Mouse (Mus musculus) myocyte (in vitro differentiated cells): ENCODE data around the gene Dnajc28. TPM values are rescaled to one million over a fixed set of nuclear protein-coding genes. Genes with fewer than 3 reads are reported as not detected.

Experiments
- H3K27me3 ChIP-seq: one replicate; pipeline ENCODE4 v1.6.1; 2011; ENCODE audit not compliant: control insufficient read depth, insufficient read depth, insufficient read length
- H3K36me3 ChIP-seq: one replicate; pipeline ENCODE4 v1.6.1; 2011; ENCODE audit not compliant: control insufficient read depth, insufficient read depth
- H3K4me2 ChIP-seq: one replicate; pipeline ENCODE4 v1.6.1; 2011; ENCODE audit warnings: low read depth, control low read depth
- H3K4me3 ChIP-seq: one replicate; pipeline ENCODE4 v1.5.1; 2011; ENCODE audit warnings: mild to moderate bottlenecking, control low read depth, moderate library complexity
- H3K79me2 ChIP-seq: one replicate; pipeline ENCODE4 v1.6.1; 2011; ENCODE audit not compliant: control insufficient read depth, insufficient read depth
- H3ac ChIP-seq: one replicate; pipeline ENCODE4 v1.6.1; 2011; ENCODE audit not compliant: control insufficient read depth, insufficient read length
- CEBPB ChIP-seq: IDR thresholded peaks from 2 replicates; pipeline ENCODE4 v1.6.1; 2011; ENCODE audit warnings: mild to moderate bottlenecking, moderate library complexity; ENCODE audit not compliant: poor library complexity, insufficient read depth, severe bottlenecking
- E2F4 ChIP-seq: IDR thresholded peaks from one replicate; pipeline ENCODE4 v1.6.1; 2011; ENCODE audit warnings: mild to moderate bottlenecking, control low read depth, moderate library complexity; ENCODE audit not compliant: insufficient read depth
- MAX ChIP-seq: IDR thresholded peaks from one replicate; pipeline ENCODE4 v1.6.1; 2011; ENCODE audit warnings: low read depth, mild to moderate bottlenecking, control low read depth
- MYOD1 ChIP-seq, 3 experiments: IDR thresholded peaks; one replicate each; pipeline ENCODE4 v1.6.1; 2011; ENCODE audit warnings: control low read depth in 2 of 3, low read depth in 2 of 3, mild to moderate bottlenecking in 2 of 3, moderate library complexity in 1 of 3; ENCODE audit not compliant: insufficient read length in 2 of 3, control insufficient read depth in 1 of 3
- MYOG ChIP-seq, 3 experiments: IDR thresholded peaks; one replicate each; pipeline ENCODE4 v1.6.1; 2011; ENCODE audit warnings: control low read depth in 2 of 3, low read depth in 2 of 3, mild to moderate bottlenecking in 2 of 3; ENCODE audit not compliant: insufficient read length in 2 of 3, control insufficient read depth in 1 of 3, insufficient read depth in 1 of 3
- POLR2A ChIP-seq: IDR thresholded peaks from one replicate; pipeline ENCODE4 v1.6.1; 2011; ENCODE audit warnings: low read depth, mild to moderate bottlenecking, control low read depth, moderate library complexity; ENCODE audit not compliant: insufficient read length
- POLR2AphosphoS2 ChIP-seq: IDR thresholded peaks from one replicate; pipeline ENCODE4 v1.6.1; 2011; ENCODE audit warnings: low read depth, control low read depth; ENCODE audit not compliant: insufficient read length
- REST ChIP-seq: IDR thresholded peaks from one replicate; pipeline ENCODE4 v1.6.1; 2011; ENCODE audit warnings: mild to moderate bottlenecking, control low read depth, moderate library complexity; ENCODE audit not compliant: insufficient read depth, insufficient read length
- SRF ChIP-seq: IDR thresholded peaks from one replicate; pipeline ENCODE4 v1.6.1; 2011; ENCODE audit warnings: low read depth; ENCODE audit not compliant: control insufficient read depth, insufficient read length
- TCF12 ChIP-seq: IDR thresholded peaks from one replicate; pipeline ENCODE4 v1.6.1; 2011; ENCODE audit warnings: mild to moderate bottlenecking, control low read depth; ENCODE audit not compliant: poor library complexity, insufficient read depth, severe bottlenecking
- TCF3 ChIP-seq: IDR thresholded peaks from one replicate; pipeline ENCODE4 v1.6.1; 2011; ENCODE audit warnings: low read depth, control low read depth; ENCODE audit not compliant: insufficient read length
- USF1 ChIP-seq: IDR thresholded peaks from one replicate; pipeline ENCODE4 v1.6.1; 2011; ENCODE audit warnings: low read depth, mild to moderate bottlenecking, control low read depth, moderate library complexity
- polyA plus RNA-seq: library from polyadenylated mRNA; unstranded; fragments of >200 nt; fragmentation: generic; extraction: Trizol; gene quantifications from one replicate; pipeline ENCODE4 v1.2.1, GENCODE M21; 2012; ENCODE audit warnings: missing spikeins

The Dnajc28 gene
- polyA plus RNA-seq, 1 experiment, result 0.80 TPM

DNA sequence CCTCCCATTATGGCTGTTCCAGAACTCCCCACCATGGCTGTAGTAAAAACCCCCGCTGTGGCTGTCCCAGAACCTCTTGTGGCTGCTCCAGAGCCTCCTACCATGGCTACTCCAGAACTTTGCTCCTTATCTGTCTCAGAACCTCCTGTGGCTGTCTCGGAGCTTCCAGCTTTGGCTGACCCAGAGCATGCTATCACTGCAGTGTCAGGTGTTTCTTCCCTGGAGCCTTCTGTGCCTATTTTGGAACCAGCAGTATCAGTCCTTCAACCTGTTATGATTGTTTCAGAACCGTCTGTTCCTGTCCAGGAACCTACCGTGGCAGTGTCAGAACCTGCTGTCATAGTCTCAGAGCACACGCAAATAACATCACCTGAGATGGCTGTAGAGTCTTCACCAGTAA is 39.6 kb upstream of the Dnajc28 start:
- peaks cover 89% of the 10 kb centered on the region for H3K79me2 ChIP-seq
- H3K4me3 ChIP-seq, result no peak overlapping the region
- peaks cover 85% of the 10 kb centered on the region for H3K36me3 ChIP-seq
- no peak overlapping the region for H3K4me2 ChIP-seq
- H3ac ChIP-seq, result no peak overlapping the region
- H3K27me3 ChIP-seq, result no peaks in the 10 kb centered on the region
- TF ChIP-seq SRF (no peak), TCF12 (no peak), USF1 (no peak), MYOD1 (IDR thresholded peaks at IDR 0.05; ENCODE audit: control insufficient read depth in 1 of 3, insufficient read length in 2 of 3, low read depth in 2 of 3) (no peak), E2F4 (no peak), CEBPB (no peak), TCF3 (no peak), MAX (no peak), REST (no peak), POLR2AphosphoS2 (no peak), MYOG (IDR thresholded peaks at IDR 0.05; ENCODE audit: control insufficient read depth in 1 of 3, insufficient read depth in 1 of 3, insufficient read length in 2 of 3, low read depth in 2 of 3) (no peak)

DNA sequence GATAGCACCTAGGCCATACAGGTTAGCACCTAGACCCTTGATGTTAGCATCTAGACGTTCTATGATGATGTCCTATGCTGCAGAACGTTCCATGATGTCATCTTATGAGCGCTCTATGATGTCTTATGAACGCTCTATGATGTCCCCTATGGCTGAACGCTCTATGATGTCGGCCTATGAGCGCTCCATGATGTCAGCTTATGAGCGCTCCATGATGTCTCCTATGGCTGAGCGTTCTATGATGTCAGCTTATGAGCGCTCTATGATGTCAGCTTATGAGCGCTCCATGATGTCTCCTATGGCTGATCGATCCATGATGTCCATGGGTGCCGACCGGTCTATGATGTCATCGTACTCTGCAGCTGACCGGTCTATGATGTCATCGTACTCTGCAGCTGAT is 38.5 kb upstream of the Dnajc28 start:
- Histone ChIP-seq H3K27me3 (no peaks in the 10 kb centered on the region), H3K79me2 (peaks cover 96% of the 10 kb centered on the region), H3ac (no peak overlapping the region), H3K4me3 (no peak overlapping the region), H3K36me3 (peaks cover 81% of the 10 kb centered on the region), H3K4me2 (no peak overlapping the region)
- TF ChIP-seq POLR2AphosphoS2, result peak; percentile 30
- TF ChIP-seq MAX, result no peak

DNA sequence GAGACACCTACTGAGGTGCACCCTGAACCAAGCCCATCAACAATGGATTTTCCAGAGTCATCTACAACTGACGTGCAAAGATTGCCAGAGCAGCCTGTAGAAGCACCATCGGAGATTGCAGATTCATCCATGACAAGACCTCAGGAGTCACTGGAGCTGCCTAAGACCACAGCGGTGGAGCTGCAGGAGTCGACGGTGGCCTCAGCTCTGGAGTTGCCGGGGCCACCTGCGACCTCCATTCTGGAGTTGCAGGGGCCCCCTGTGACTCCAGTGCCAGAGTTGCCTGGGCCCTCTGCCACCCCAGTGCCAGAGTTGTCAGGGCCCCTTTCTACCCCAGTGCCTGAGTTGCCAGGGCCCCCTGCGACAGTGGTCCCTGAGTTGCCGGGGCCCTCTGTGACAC is 36.5 kb upstream of the Dnajc28 start:
- no peak overlapping the region for H3K4me3 ChIP-seq
- TF ChIP-seq USF1, result no peak
- TF ChIP-seq SRF, result no peak
- no peak for TF ChIP-seq MYOD1 (IDR thresholded peaks at IDR 0.05; ENCODE audit: control insufficient read depth in 1 of 3, insufficient read length in 2 of 3, low read depth in 2 of 3)
- TF ChIP-seq CEBPB, result no peak
- TF ChIP-seq POLR2AphosphoS2, result no peak
- no peak for TF ChIP-seq POLR2A
- TF ChIP-seq REST, result no peak
- no peak for TF ChIP-seq E2F4
- TF ChIP-seq MAX, result no peak
- no peak for TF ChIP-seq TCF3
- no peak for TF ChIP-seq TCF12
- no peak for TF ChIP-seq MYOG (IDR thresholded peaks at IDR 0.05; ENCODE audit: control insufficient read depth in 1 of 3, insufficient read depth in 1 of 3, insufficient read length in 2 of 3, low read depth in 2 of 3)
- peaks cover 98% of the 10 kb centered on the region for H3K79me2 ChIP-seq
- H3K36me3 ChIP-seq, result peaks cover 72% of the 10 kb centered on the region
- H3ac ChIP-seq, result no peak overlapping the region
- no peaks in the 10 kb centered on the region for H3K27me3 ChIP-seq
- H3K4me2 ChIP-seq, result no peak overlapping the region

DNA sequence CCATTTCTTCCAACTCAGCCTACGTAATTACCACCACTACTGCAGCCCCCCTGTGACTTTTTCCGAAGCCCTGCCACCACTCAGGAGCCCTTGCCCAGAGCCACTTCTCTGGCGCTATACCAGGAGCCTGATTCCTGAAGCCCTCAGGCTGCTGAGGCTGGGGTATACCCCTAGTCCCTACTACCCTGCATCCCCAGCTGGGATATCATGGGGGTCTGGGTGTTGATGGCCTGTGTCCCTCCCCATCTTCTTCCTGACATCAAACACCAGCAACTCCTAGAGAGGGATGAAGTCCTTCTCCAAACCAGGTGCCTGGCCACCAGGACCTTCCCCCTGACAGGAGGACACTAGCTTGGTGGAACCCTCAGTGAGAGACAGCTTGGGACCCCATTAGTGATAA is 33.4 kb upstream of the Dnajc28 start:
- Histone ChIP-seq H3K4me3 (no peak overlapping the region), H3ac (no peak overlapping the region), H3K4me2 (no peak overlapping the region), H3K36me3 (peaks cover 43% of the 10 kb centered on the region), H3K27me3 (no peaks in the 10 kb centered on the region), H3K79me2 (peaks cover 92% of the 10 kb centered on the region)
- TF ChIP-seq TCF12 (no peak), MYOG (IDR thresholded peaks at IDR 0.05; ENCODE audit: control insufficient read depth in 1 of 3, insufficient read depth in 1 of 3, insufficient read length in 2 of 3, low read depth in 2 of 3) (no peak), MAX (no peak), REST (no peak), SRF (no peak), POLR2A (no peak), MYOD1 (IDR thresholded peaks at IDR 0.05; ENCODE audit: control insufficient read depth in 1 of 3, insufficient read length in 2 of 3, low read depth in 2 of 3) (no peak), POLR2AphosphoS2 (no peak), USF1 (no peak)

GRCm38 (mm10) chr16:91649781-91650180 is 31.0 kb upstream of the Dnajc28 start:
- peak overlapping the region; percentile 95 for H3K4me3 ChIP-seq
- H3K36me3 ChIP-seq, result peaks cover 22% of the 10 kb centered on the region
- no peak for TF ChIP-seq POLR2A
- no peak for TF ChIP-seq MYOD1 (IDR thresholded peaks at IDR 0.05; ENCODE audit: control insufficient read depth in 1 of 3, insufficient read length in 2 of 3, low read depth in 2 of 3)
- no peak for TF ChIP-seq USF1
- no peak for TF ChIP-seq TCF3
- peaks cover 86% of the 10 kb centered on the region for H3K79me2 ChIP-seq
- H3K4me2 ChIP-seq, result peak overlapping the region; percentile 86
- no peaks in the 10 kb centered on the region for H3K27me3 ChIP-seq
- H3ac ChIP-seq, result no peak overlapping the region
